Mouse (Mus musculus): ENCODE results near the gene Prdm5. TPM values are rescaled to one million over a fixed set of nuclear protein-coding genes. Genes with fewer than 3 reads are reported as not detected.

Gene Prdm5
- polyA plus RNA-seq, 1 experiment from 2014 or later = 17.9 TPM

- Histone ChIP-seq H3K27ac (ENCODE audit: low read length) (no peak overlapping the region), H3K4me2 (ENCODE audit: low read depth, low read length) (no peak overlapping the region), H3K4me3 (ENCODE audit: low read length) (no peak overlapping the region), H3K4me1 (ENCODE audit: control insufficient read depth, insufficient read depth, low read length) (0 out of 2 replicates have a peak, but pooled peaks cover 3% of the 10 kb centered on the region), H3K27me3 (ENCODE audit: control insufficient read depth, insufficient read depth, low read length) (no peaks in the 10 kb centered on the region), H3K9ac (ENCODE audit: low read length) (no peak overlapping the region), H3K9me3 (replicated peaks; ENCODE audit: control insufficient read depth, low read length) (no peaks in the 10 kb centered on the region), H3K36me3 (ENCODE audit: control insufficient read depth, insufficient read depth) (no peaks in the 10 kb centered on the region)
- no peak for ATAC-seq (replicated peaks; ENCODE audit: extremely low read depth, insufficient read depth, low FRiP score)
- WGBS = 86% methylated on average over 3 of the region's 3 CpGs
Measured at GRCm38 (mm10) chr6:65850221-65850620, 71.4 kb downstream of the Prdm5 start.

- H3K4me3 ChIP-seq (ENCODE audit: low read length) = no peak overlapping the region
- no peak overlapping the region for H3K27ac ChIP-seq (ENCODE audit: low read length)
- 0 out of 2 replicates have a peak, but pooled peaks cover 3% of the 10 kb centered on the region for H3K4me1 ChIP-seq (ENCODE audit: control insufficient read depth, insufficient read depth, low read length)
- no peaks in the 10 kb centered on the region for H3K36me3 ChIP-seq (ENCODE audit: control insufficient read depth, insufficient read depth)
- ATAC-seq (replicated peaks; ENCODE audit: extremely low read depth, insufficient read depth, low FRiP score) = no peak
- 67% methylated on average over 3 of the region's 3 CpGs for WGBS
- no peaks in the 10 kb centered on the region for H3K9me3 ChIP-seq (replicated peaks; ENCODE audit: control insufficient read depth, low read length)
- no peak overlapping the region for H3K9ac ChIP-seq (ENCODE audit: low read length)
- no peaks in the 10 kb centered on the region for H3K27me3 ChIP-seq (ENCODE audit: control insufficient read depth, insufficient read depth, low read length)
- no peak overlapping the region for H3K4me2 ChIP-seq (ENCODE audit: low read depth, low read length)
Measured at GRCm38 (mm10) chr6:65854020-65854419, 75.2 kb downstream of the Prdm5 start.

DNA sequence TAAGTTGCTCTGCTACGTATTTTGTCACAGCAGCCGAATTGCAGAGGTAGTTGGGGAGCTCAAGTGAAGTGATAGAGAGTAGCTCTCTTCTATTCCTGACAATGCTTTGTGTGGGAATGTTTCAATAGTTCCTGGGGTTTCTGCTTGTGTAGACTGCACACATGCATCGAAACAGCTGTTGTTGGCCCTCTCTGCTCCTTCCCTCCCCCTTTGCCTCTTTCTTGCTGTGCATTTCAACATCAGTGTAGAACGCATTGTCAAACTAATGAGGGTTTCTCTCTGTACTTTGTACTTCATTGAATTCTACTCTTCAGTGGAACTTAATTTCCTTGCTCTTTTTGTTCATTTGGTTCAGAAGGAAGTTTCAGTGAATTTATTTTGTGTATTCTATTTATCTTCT lies 75.8 kb downstream of the Prdm5 start:
- WGBS = 84% methylated on average over 4 of the region's 4 CpGs
- Histone ChIP-seq H3K27me3 (ENCODE audit: control insufficient read depth, insufficient read depth, low read length) (no peaks in the 10 kb centered on the region), H3K9me3 (replicated peaks; ENCODE audit: control insufficient read depth, low read length) (no peaks in the 10 kb centered on the region), H3K4me1 (ENCODE audit: control insufficient read depth, insufficient read depth, low read length) (0 out of 2 replicates have a peak, but pooled peaks cover 3% of the 10 kb centered on the region), H3K27ac (ENCODE audit: low read length) (no peak overlapping the region), H3K36me3 (ENCODE audit: control insufficient read depth, insufficient read depth) (no peaks in the 10 kb centered on the region), H3K4me3 (ENCODE audit: low read length) (no peak overlapping the region), H3K9ac (ENCODE audit: low read length) (no peak overlapping the region), H3K4me2 (ENCODE audit: low read depth, low read length) (no peak overlapping the region)
- ATAC-seq (replicated peaks; ENCODE audit: extremely low read depth, insufficient read depth, low FRiP score) = no peak

- Histone ChIP-seq H3K9ac (ENCODE audit: low read length) (no peak overlapping the region), H3K4me1 (ENCODE audit: control insufficient read depth, insufficient read depth, low read length) (no peaks in the 10 kb centered on the region), H3K4me2 (ENCODE audit: low read depth, low read length) (no peak overlapping the region), H3K9me3 (replicated peaks; ENCODE audit: control insufficient read depth, low read length) (no peaks in the 10 kb centered on the region), H3K27ac (ENCODE audit: low read length) (no peak overlapping the region), H3K4me3 (ENCODE audit: low read length) (no peak overlapping the region), H3K36me3 (ENCODE audit: control insufficient read depth, insufficient read depth) (no peaks in the 10 kb centered on the region), H3K27me3 (ENCODE audit: control insufficient read depth, insufficient read depth, low read length) (no peaks in the 10 kb centered on the region)
- WGBS = 95% methylated on average over 5 of the region's 5 CpGs
- ATAC-seq (replicated peaks; ENCODE audit: extremely low read depth, insufficient read depth, low FRiP score) = no peak
Measured at GRCm38 (mm10) chr6:65860609-65861008, 81.8 kb downstream of the Prdm5 start.

DNA sequence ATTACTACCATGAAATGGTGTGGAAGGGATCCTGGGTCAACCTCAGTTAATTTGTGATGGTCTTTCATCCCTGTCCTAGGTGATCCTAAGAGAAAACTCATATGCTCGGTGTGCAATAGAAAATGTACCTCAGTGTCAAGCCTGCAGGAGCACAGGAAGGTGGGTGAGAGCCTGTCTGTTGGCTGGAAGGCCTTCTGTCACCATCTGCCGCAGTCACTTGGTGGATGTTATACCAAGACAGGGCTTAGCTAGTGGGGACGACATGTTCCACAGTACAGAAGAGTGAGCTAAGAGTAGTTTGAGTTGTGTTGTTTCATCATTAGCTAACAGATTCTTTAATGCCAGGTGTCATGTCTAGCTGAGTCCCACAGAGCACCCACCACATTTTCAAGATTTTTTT lies 84.0 kb downstream of the Prdm5 start:
- H3K4me3 ChIP-seq (ENCODE audit: low read length) = no peak overlapping the region
- H3K9me3 ChIP-seq (replicated peaks; ENCODE audit: control insufficient read depth, low read length) = no peaks in the 10 kb centered on the region
- no peaks in the 10 kb centered on the region for H3K4me1 ChIP-seq (ENCODE audit: control insufficient read depth, insufficient read depth, low read length)
- H3K27ac ChIP-seq (ENCODE audit: low read length) = no peak overlapping the region
- ATAC-seq (replicated peaks; ENCODE audit: extremely low read depth, insufficient read depth, low FRiP score) = no peak
- H3K36me3 ChIP-seq (ENCODE audit: control insufficient read depth, insufficient read depth) = no peaks in the 10 kb centered on the region
- no peaks in the 10 kb centered on the region for H3K27me3 ChIP-seq (ENCODE audit: control insufficient read depth, insufficient read depth, low read length)
- no peak overlapping the region for H3K9ac ChIP-seq (ENCODE audit: low read length)
- H3K4me2 ChIP-seq (ENCODE audit: low read depth, low read length) = no peak overlapping the region
- WGBS = 92% methylated on average over 3 of the region's 3 CpGs

- no peak overlapping the region for H3K27ac ChIP-seq (ENCODE audit: low read length)
- WGBS = 92% methylated on average over 3 of the region's 3 CpGs
Measured at GRCm38 (mm10) chr6:65864233-65864632, 85.4 kb downstream of the Prdm5 start.

GRCm38 (mm10) chr6:65864919-65865318 lies 86.1 kb downstream of the Prdm5 start:
- no peak overlapping the region for H3K9ac ChIP-seq (ENCODE audit: low read length)
- no peak overlapping the region for H3K27ac ChIP-seq (ENCODE audit: low read length)
- no peaks in the 10 kb centered on the region for H3K4me1 ChIP-seq (ENCODE audit: control insufficient read depth, insufficient read depth, low read length)
- no peaks in the 10 kb centered on the region for H3K9me3 ChIP-seq (replicated peaks; ENCODE audit: control insufficient read depth, low read length)
- 79% methylated on average over 5 of the region's 5 CpGs for WGBS
- no peaks in the 10 kb centered on the region for H3K36me3 ChIP-seq (ENCODE audit: control insufficient read depth, insufficient read depth)
- no peak for ATAC-seq (replicated peaks; ENCODE audit: extremely low read depth, insufficient read depth, low FRiP score)
- no peaks in the 10 kb centered on the region for H3K27me3 ChIP-seq (ENCODE audit: control insufficient read depth, insufficient read depth, low read length)
- no peak overlapping the region for H3K4me3 ChIP-seq (ENCODE audit: low read length)
- no peak overlapping the region for H3K4me2 ChIP-seq (ENCODE audit: low read depth, low read length)

More at GRCm38 (mm10) chr6:65864233-65864632, 85.4 kb downstream of the Prdm5 start:
- Histone ChIP-seq H3K9ac (ENCODE audit: low read length) (no peak overlapping the region), H3K4me3 (ENCODE audit: low read length) (no peak overlapping the region), H3K27me3 (ENCODE audit: control insufficient read depth, insufficient read depth, low read length) (no peaks in the 10 kb centered on the region), H3K4me1 (ENCODE audit: control insufficient read depth, insufficient read depth, low read length) (no peaks in the 10 kb centered on the region), H3K4me2 (ENCODE audit: low read depth, low read length) (no peak overlapping the region), H3K36me3 (ENCODE audit: control insufficient read depth, insufficient read depth) (no peaks in the 10 kb centered on the region), H3K9me3 (replicated peaks; ENCODE audit: control insufficient read depth, low read length) (no peaks in the 10 kb centered on the region)
- ATAC-seq (replicated peaks; ENCODE audit: extremely low read depth, insufficient read depth, low FRiP score) = no peak

DNA sequence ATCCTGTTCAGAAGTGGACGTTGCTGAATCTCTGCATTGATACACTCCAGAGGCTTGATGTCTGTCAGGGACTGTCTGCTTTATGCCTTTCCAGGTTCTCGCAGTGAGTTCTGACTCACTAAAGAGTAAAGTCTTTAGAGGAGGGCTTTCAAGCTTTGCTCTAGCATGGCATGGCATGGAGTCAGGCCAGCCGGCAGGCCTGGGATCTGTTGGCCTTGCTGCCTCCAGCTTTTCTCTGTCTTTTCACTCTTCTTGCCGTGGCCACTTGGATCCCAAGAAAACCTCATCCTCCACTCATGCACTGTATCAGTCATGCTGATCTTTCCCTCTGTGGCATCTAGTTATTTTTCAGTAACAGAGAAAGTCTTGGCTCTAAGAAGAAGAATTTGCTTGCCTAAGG lies 87.1 kb downstream of the Prdm5 start:
- ATAC-seq (replicated peaks; ENCODE audit: extremely low read depth, insufficient read depth, low FRiP score) = no peak
- WGBS = 91% methylated on average over 4 of the region's 4 CpGs
- H3K36me3 ChIP-seq (ENCODE audit: control insufficient read depth, insufficient read depth) = 0 out of 2 replicates have a peak, but pooled peaks cover 5% of the 10 kb centered on the region

GRCm38 (mm10) chr6:65871754-65872278 lies 93.0 kb downstream of the Prdm5 start:
- Histone ChIP-seq H3K27me3 (ENCODE audit: control insufficient read depth, insufficient read depth, low read length) (no peaks in the 10 kb centered on the region), H3K4me3 (ENCODE audit: low read length) (no peak overlapping the region), H3K9me3 (replicated peaks; ENCODE audit: control insufficient read depth, low read length) (no peaks in the 10 kb centered on the region), H3K36me3 (ENCODE audit: control insufficient read depth, insufficient read depth) (0 out of 2 replicates have a peak, but pooled peaks cover 5% of the 10 kb centered on the region), H3K4me2 (ENCODE audit: low read depth, low read length) (no peak overlapping the region), H3K4me1 (ENCODE audit: control insufficient read depth, insufficient read depth, low read length) (no peaks in the 10 kb centered on the region), H3K9ac (ENCODE audit: low read length) (no peak overlapping the region), H3K27ac (ENCODE audit: low read length) (no peak overlapping the region)
- no peak for ATAC-seq (replicated peaks; ENCODE audit: extremely low read depth, insufficient read depth, low FRiP score)
- WGBS = 73% methylated on average over 6 of the region's 6 CpGs

More for the DNA sequence above, 87.1 kb downstream of the Prdm5 start:
- Histone ChIP-seq H3K27ac (ENCODE audit: low read length) (no peak overlapping the region), H3K4me1 (ENCODE audit: control insufficient read depth, insufficient read depth, low read length) (no peaks in the 10 kb centered on the region), H3K9me3 (replicated peaks; ENCODE audit: control insufficient read depth, low read length) (no peaks in the 10 kb centered on the region), H3K4me3 (ENCODE audit: low read length) (no peak overlapping the region), H3K4me2 (ENCODE audit: low read depth, low read length) (no peak overlapping the region), H3K27me3 (ENCODE audit: control insufficient read depth, insufficient read depth, low read length) (no peaks in the 10 kb centered on the region), H3K9ac (ENCODE audit: low read length) (no peak overlapping the region)
